Mouse (Mus musculus) limb, embryonic 15.5 days (tissue): Measurements from ENCODE around the gene Ppm1b. TPM values are rescaled to one million over a fixed set of nuclear protein-coding genes. Genes with fewer than 3 reads are reported as not detected.

Experiments used
- ATAC-seq: fragments of 200-750 bp; cut with Nextera tagmentation; 2 replicates; pipeline ENCODE4 v1.8.0; 2017; ENCODE audit warnings: low read depth, moderate TSS enrichment; ENCODE audit not compliant: insufficient number of reproducible peaks, low FRiP score, low TSS enrichment
- H3K27ac ChIP-seq: fragments of 300-500 bp; sonication (generic); 2 replicates; pipeline ENCODE4 v1.5.1; 2015; ENCODE audit warnings: moderate library complexity, mild to moderate bottlenecking, inconsistent platforms
- H3K27me3 ChIP-seq: fragments of 300-500 bp; sonication (generic); 2 replicates; pipeline ENCODE4 v1.6.1; 2015; ENCODE audit warnings: inconsistent platforms
- H3K36me3 ChIP-seq: fragments of 300-500 bp; sonication (generic); 2 replicates; pipeline ENCODE4 v1.6.1; 2015; ENCODE audit warnings: inconsistent platforms
- H3K4me1 ChIP-seq: fragments of 300-500 bp; sonication (generic); 2 replicates; pipeline ENCODE4 v1.6.1; 2015; ENCODE audit warnings: inconsistent platforms
- H3K4me2 ChIP-seq: fragments of 300-500 bp; sonication (generic); 2 replicates; pipeline ENCODE4 v1.6.1; 2015; ENCODE audit warnings: mild to moderate bottlenecking, inconsistent platforms
- H3K4me3 ChIP-seq: fragments of 300-500 bp; sonication (generic); 2 replicates; pipeline ENCODE4 v1.5.1; 2015; ENCODE audit warnings: mild to moderate bottlenecking, inconsistent platforms
- H3K9ac ChIP-seq: fragments of 300-500 bp; sonication (generic); 2 replicates; pipeline ENCODE4 v1.6.1; 2015; ENCODE audit warnings: inconsistent platforms
- H3K9me3 ChIP-seq: fragments of 300-500 bp; sonication (generic); 2 replicates; pipeline ENCODE4 v1.6.1; 2016; ENCODE audit warnings: inconsistent platforms
- WGBS: fragments of 180-500 bp; shearing (Covaris S2); methylation state at CpG from one replicate; pipeline ENCODE4 v1.1.7; 2015; 5-methylcytosine and 5-hydroxymethylcytosine counted together
- polyA plus RNA-seq: library from polyadenylated mRNA; unstranded; fragments of >200 nt; fragmentation: Nextera tagmentation; extraction: Ambion mirVana; gene quantifications from 2 replicates; pipeline ENCODE4 v1.2.1, GENCODE M21; 2015

Gene Ppm1b
- polyA plus RNA-seq, 1 experiment from 2014 or later: 63.7 TPM

GRCm38 (mm10) chr17:84958986-84959664, 2.6 kb downstream of the Ppm1b start:
- Histone ChIP-seq H3K4me2 (peak overlapping the region; percentile 54), H3K9me3 (no peaks in the 10 kb centered on the region), H3K36me3 (no peaks in the 10 kb centered on the region), H3K27me3 (no peaks in the 10 kb centered on the region), H3K4me1 (peaks cover 19% of the 10 kb centered on the region), H3K4me3 (peak overlapping the region; percentile 95), H3K27ac (no peak overlapping the region), H3K9ac (no peak overlapping the region; the same call in 1 of the 2 replicates)
- no peak for ATAC-seq
- WGBS: 23% methylated on average over 6 of the region's 6 CpGs

DNA sequence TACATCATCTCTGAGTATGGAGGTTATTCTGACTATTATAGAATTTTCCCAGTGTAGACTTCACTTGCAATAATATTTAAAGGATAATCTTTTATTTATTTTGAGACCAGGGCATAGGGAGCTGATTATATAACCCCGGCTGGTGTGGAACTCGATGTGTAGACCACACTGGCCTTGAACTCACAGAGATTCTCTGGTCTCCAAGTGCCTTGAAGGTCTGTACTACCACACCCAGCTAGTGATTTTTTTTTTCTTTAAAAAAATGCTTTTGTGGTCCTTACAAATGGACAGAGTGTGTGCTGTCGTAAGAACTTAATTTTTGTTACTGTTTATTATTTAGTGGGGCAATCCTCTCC, 3.1 kb downstream of the Ppm1b start:
- 67% methylated on average over 3 of the region's 3 CpGs for WGBS

DNA sequence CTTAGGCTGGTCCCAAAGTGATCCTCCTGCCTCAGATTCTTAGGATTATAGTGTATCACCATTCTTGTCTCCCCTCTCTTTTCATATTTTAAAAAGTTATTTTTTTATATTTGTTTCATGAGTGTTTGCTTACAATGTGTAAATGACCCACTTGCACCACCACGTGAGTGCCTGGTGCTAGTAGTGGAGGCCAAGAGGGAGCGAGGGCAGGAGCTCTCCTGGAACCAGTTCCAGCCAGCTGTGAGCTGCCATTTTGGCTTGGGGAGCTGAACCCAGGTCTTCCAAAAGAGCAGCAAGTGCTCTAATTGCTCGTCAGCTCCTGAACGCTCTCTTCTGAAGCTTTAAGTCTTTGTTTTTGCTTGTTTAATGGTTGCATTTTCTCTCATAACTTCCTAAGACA, 3.6 kb downstream of the Ppm1b start:
- H3K27ac ChIP-seq: no peak overlapping the region

More for the DNA sequence above, 3.1 kb downstream of the Ppm1b start:
- Histone ChIP-seq H3K4me3 (peak overlapping the region; percentile 95), H3K9me3 (no peaks in the 10 kb centered on the region), H3K36me3 (no peaks in the 10 kb centered on the region), H3K27me3 (no peaks in the 10 kb centered on the region), H3K9ac (no peak overlapping the region), H3K4me2 (peak overlapping the region; percentile 54), H3K4me1 (peaks cover 19% of the 10 kb centered on the region), H3K27ac (no peak overlapping the region)
- ATAC-seq: no peak

DNA sequence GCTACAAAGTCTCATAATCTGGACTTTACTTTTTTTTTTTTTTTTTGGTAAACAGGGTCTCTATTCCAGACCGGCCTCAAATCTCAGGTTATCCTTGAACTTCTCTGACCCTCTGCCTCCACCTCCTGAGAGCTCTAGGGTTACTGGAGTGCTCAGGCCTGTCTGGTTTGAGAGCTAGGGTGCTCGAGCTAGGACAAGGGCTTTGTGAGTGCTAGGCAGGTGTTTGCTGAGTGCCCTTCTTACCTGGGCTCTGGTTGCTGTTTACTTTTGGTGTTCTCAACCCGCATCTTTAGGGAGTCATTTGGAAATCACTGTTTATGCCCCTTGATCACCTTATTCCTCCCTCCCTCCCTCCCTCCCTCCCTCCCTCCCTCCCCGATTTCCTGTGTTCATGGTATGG, 5.5 kb downstream of the Ppm1b start:
- Histone ChIP-seq H3K4me1 (peaks cover 13% of the 10 kb centered on the region), H3K27me3 (no peaks in the 10 kb centered on the region), H3K4me2 (no peak overlapping the region), H3K9ac (no peak overlapping the region), H3K36me3 (peaks cover 4% of the 10 kb centered on the region; the same call in 1 of the 2 replicates), H3K4me3 (no peak overlapping the region), H3K27ac (no peak overlapping the region), H3K9me3 (no peaks in the 10 kb centered on the region)
- 84% methylated on average over 4 of the region's 4 CpGs for WGBS
- ATAC-seq: no peak

More for the DNA sequence above, 3.6 kb downstream of the Ppm1b start:
- H3K9me3 ChIP-seq: no peaks in the 10 kb centered on the region
- H3K9ac ChIP-seq: no peak overlapping the region
- ATAC-seq: no peak
- H3K4me1 ChIP-seq: peaks cover 19% of the 10 kb centered on the region
- H3K27me3 ChIP-seq: no peaks in the 10 kb centered on the region
- WGBS: 74% methylated on average over 4 of the region's 4 CpGs
- 0 out of 2 replicates have a peak, but pooled peaks cover 3% of the 10 kb centered on the region for H3K36me3 ChIP-seq
- no peak overlapping the region for H3K4me2 ChIP-seq
- H3K4me3 ChIP-seq: no peak overlapping the region

- no peak for ATAC-seq
- Histone ChIP-seq H3K9me3 (no peaks in the 10 kb centered on the region), H3K27me3 (no peaks in the 10 kb centered on the region), H3K4me3 (no peak overlapping the region), H3K4me2 (no peak overlapping the region), H3K9ac (no peak overlapping the region), H3K36me3 (peaks cover 4% of the 10 kb centered on the region; the same call in 1 of the 2 replicates), H3K4me1 (peaks cover 13% of the 10 kb centered on the region), H3K27ac (no peak overlapping the region)
- WGBS: 79% methylated on average over 6 of the region's 6 CpGs
Observed at GRCm38 (mm10) chr17:84963651-84964050, 7.1 kb downstream of the Ppm1b start.

- no peaks in the 10 kb centered on the region for H3K27me3 ChIP-seq
- WGBS: 83% methylated on average over 1 of the region's 1 CpGs
- no peaks in the 10 kb centered on the region for H3K9me3 ChIP-seq
- ATAC-seq: no peak
- H3K4me1 ChIP-seq: 0 out of 2 replicates have a peak, but pooled peaks cover 2% of the 10 kb centered on the region
- H3K4me2 ChIP-seq: no peak overlapping the region
- peaks cover 4% of the 10 kb centered on the region; the same call in 1 of the 2 replicates for H3K36me3 ChIP-seq
- no peak overlapping the region for H3K27ac ChIP-seq
- H3K4me3 ChIP-seq: no peak overlapping the region
- H3K9ac ChIP-seq: no peak overlapping the region
Observed at GRCm38 (mm10) chr17:84966231-84966630, 9.7 kb downstream of the Ppm1b start.

DNA sequence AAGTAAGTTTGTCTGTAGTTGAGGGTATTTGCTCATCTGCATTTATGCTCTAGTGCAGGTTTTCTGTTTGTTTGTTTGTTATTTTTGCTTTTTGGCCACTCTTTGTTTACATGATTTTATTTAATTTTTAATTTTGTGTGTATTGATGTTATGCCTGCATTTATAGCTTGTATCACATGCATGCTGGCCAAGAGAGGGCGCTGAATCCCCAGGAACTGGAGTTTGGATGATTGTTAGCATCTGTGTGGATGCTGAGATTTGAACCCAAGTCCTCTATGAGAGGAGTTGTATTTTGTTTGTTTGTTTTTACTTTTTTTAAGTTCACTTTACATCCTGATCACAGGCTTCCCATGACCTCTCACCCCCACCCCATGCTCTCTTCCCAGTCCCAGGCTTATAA, 10.5 kb downstream of the Ppm1b start:
- Histone ChIP-seq H3K9me3 (no peaks in the 10 kb centered on the region), H3K27me3 (no peaks in the 10 kb centered on the region), H3K4me2 (no peak overlapping the region), H3K4me1 (0 out of 2 replicates have a peak, but pooled peaks cover 2% of the 10 kb centered on the region), H3K36me3 (peaks cover 4% of the 10 kb centered on the region; the same call in 1 of the 2 replicates), H3K4me3 (no peak overlapping the region), H3K9ac (no peak overlapping the region), H3K27ac (no peak overlapping the region)
- no peak for ATAC-seq
- 67% methylated on average over 1 of the region's 1 CpGs for WGBS

- H3K4me2 ChIP-seq: no peak overlapping the region
- 0 out of 2 replicates have a peak, but pooled peaks cover 2% of the 10 kb centered on the region for H3K4me1 ChIP-seq
- WGBS: 86% methylated on average over 8 of the region's 8 CpGs
- H3K27me3 ChIP-seq: no peaks in the 10 kb centered on the region
- H3K9me3 ChIP-seq: no peaks in the 10 kb centered on the region
- no peak for ATAC-seq
- H3K27ac ChIP-seq: no peak overlapping the region
- no peak overlapping the region for H3K4me3 ChIP-seq
- peaks cover 3% of the 10 kb centered on the region; the same call in 1 of the 2 replicates for H3K36me3 ChIP-seq
- H3K9ac ChIP-seq: no peak overlapping the region
Observed at GRCm38 (mm10) chr17:84969916-84970315, 13.4 kb downstream of the Ppm1b start.

- no peaks in the 10 kb centered on the region for H3K9me3 ChIP-seq
- no peak overlapping the region for H3K4me3 ChIP-seq
- H3K27ac ChIP-seq: no peak overlapping the region
- 0 out of 2 replicates have a peak, but pooled peaks cover 3% of the 10 kb centered on the region for H3K36me3 ChIP-seq
- no peak overlapping the region for H3K9ac ChIP-seq
- WGBS: 93% methylated on average over 1 of the region's 1 CpGs
- H3K27me3 ChIP-seq: no peaks in the 10 kb centered on the region
- ATAC-seq: no peak
- 0 out of 2 replicates have a peak, but pooled peaks cover 4% of the 10 kb centered on the region for H3K4me1 ChIP-seq
- H3K4me2 ChIP-seq: no peak overlapping the region
Observed at GRCm38 (mm10) chr17:84981721-84982120, 25.2 kb downstream of the Ppm1b start.

GRCm38 (mm10) chr17:84982735-84983134, 26.2 kb downstream of the Ppm1b start:
- Histone ChIP-seq H3K27me3 (no peaks in the 10 kb centered on the region), H3K9ac (no peak overlapping the region), H3K4me1 (0 out of 2 replicates have a peak, but pooled peaks cover 4% of the 10 kb centered on the region), H3K27ac (no peak overlapping the region), H3K4me3 (no peak overlapping the region), H3K4me2 (no peak overlapping the region), H3K36me3 (no peaks in the 10 kb centered on the region), H3K9me3 (no peaks in the 10 kb centered on the region)
- ATAC-seq: no peak
- 80% methylated on average over 2 of the region's 2 CpGs for WGBS

DNA sequence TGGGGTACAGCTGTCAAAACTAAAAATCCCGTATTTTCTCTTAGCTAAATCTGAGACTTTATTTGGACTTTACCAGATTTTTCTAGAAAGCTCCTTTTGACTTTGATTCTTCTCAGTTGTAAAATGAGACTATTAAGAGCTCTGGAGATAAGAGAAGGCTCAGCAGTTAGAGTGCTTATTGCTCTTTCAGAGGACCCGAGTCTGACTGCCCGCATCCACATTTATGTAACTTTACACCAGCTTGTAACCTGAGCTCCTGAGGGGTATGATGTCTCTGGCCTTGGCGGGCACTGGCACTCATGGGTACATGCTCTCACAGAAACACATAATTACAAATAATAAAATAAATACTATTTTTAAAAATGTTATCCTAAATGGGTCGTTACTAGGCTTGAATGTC, 29.8 kb downstream of the Ppm1b start:
- 32% methylated on average over 5 of the region's 5 CpGs for WGBS
- no peak for ATAC-seq
- Histone ChIP-seq H3K36me3 (no peaks in the 10 kb centered on the region), H3K4me2 (no peak overlapping the region), H3K4me3 (no peak overlapping the region), H3K27me3 (no peaks in the 10 kb centered on the region), H3K4me1 (0 out of 2 replicates have a peak, but pooled peaks cover 4% of the 10 kb centered on the region), H3K9me3 (no peaks in the 10 kb centered on the region), H3K27ac (no peak overlapping the region), H3K9ac (no peak overlapping the region)

- WGBS: 82% methylated on average over 3 of the region's 3 CpGs
- Histone ChIP-seq H3K4me1 (0 out of 2 replicates have a peak, but pooled peaks cover 4% of the 10 kb centered on the region), H3K36me3 (no peaks in the 10 kb centered on the region), H3K27ac (no peak overlapping the region), H3K9ac (no peak overlapping the region), H3K27me3 (no peaks in the 10 kb centered on the region), H3K4me2 (no peak overlapping the region), H3K4me3 (no peak overlapping the region), H3K9me3 (no peaks in the 10 kb centered on the region)
- ATAC-seq: no peak
Observed at GRCm38 (mm10) chr17:84987834-84988410, 31.4 kb downstream of the Ppm1b start.
